Mouse (Mus musculus) spleen, postnatal 4 days (tissue): ENCODE measurements at regions not wholly inside any gene's neighbourhood (a gene's known extent, or its start where the extent isn't known, plus 50 kb on each side); places are given as distances from the start of the nearest gene placed in this dataset.
"Not testable (repeated sequence)": the region's sequence is repeated elsewhere in the genome, so short reads cannot be mapped to it uniquely, and the experiment has no call there.

Experiments
- DNase-seq, 2 experiments: peaks; one replicate each; pipeline ENCODE4 v3.0.0; 2022; ENCODE audit warnings: low spot score in 2 of 2

GRCm38 (mm10) chr2:17896036-17896435 lies 100.7 kb downstream of the H2al2a start:
- DNase-seq = no peak

- DNase-seq = not testable (repeated sequence)
These were observed 104.1 kb downstream of the H2al2a start for GRCm38 (mm10) chr2:17892661-17893060.

GRCm38 (mm10) chr2:17887699-17888098 lies 109.1 kb downstream of the H2al2a start:
- DNase-seq = no peak

GRCm38 (mm10) chr2:17882389-17882788 lies 114.4 kb downstream of the H2al2a start:
- no peak for DNase-seq

DNA sequence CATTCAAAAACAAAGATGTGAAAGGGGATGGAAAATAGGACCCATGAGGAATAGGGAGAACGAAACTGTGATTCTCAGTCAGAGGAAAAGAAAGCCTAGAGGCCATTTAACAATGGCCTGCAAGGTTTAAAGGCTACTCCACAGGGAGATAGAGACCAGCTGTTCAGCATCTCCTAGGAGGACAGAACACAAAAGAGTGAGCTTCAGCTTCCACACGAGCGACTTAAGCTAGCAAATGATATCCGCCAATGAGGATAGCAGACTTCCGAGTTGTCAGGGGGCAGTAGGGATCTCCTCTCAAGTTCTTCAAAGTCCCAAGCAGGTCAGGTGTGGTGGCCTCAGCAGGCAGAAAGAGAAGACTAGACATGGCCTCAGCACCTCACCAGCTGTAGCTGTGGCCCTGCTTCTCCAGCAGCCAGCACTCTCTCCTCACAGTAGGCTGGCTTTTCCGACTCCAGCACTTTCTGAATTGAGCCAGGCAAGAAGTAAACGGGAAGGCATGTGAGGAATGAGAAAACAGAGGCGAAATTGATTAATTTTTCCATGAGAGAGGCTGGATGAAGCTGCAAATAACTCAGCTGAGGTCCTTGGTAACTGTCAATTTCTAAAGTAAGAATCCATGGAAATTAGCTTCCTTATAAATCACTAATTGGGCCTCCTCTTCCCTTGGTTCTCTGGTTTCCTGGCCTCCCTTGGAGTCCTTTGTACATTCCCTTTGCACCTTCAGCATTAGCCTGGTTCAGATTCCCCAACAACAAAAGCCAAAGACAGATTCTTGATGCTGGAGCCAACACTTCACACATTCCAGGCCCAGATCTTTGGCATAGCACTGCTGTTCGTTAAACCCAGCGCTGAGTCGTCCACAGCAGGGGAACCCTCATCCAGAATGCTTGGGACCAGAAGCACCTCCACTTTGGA lies 115.7 kb downstream of the H2al2a start:
- no peak for DNase-seq

DNA sequence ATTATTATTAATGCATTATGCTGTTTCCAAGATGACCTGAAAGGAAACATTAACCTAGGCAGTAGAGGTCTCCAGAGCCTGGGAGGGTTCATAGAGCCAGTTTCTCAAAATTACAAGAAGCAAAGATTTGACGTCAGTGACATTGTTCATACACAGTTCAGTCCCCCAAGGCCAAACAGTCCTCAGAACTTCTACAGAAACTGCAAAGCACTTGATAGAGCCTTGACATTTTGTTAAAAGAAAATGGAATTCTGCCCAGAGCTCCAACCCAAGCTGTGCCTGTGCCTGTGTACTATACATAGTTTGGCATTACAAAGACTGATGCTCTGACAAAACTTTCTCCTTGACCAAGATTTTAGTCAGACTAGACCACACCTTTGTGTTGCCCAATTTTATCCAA lies 118.9 kb downstream of the H2al2a start:
- DNase-seq = no peak

DNA sequence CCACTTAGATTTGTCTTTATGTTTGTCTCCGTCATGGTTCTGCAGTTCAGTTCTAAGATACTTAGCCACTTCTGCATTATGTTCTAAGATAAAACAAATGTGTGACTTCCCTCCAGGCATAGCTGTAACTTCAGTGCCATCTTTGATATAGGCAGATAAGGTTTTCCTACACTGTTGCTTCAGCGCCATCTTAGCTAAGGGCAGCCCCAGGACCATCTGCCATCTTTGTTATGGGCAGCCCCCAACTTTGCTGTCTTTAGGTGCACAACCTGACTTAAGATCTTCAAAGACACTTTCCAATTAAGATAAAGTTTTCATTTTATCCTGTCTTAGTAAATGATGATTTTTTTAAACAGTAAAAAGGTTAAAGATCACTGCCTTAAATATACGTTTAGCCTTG lies 119.8 kb downstream of the H2al2a start:
- DNase-seq = no peak

- no peak for DNase-seq
These were observed 120.6 kb downstream of the H2al2a start for GRCm38 (mm10) chr2:17876155-17876554.

- no peak for DNase-seq
These were observed 126.2 kb downstream of the H2al2a start for GRCm38 (mm10) chr2:17870562-17870961.

GRCm38 (mm10) chr2:17868145-17868544 lies 128.6 kb downstream of the H2al2a start:
- DNase-seq = no peak

- DNase-seq = no peak
These were observed 129.4 kb downstream of the H2al2a start for GRCm38 (mm10) chr2:17867341-17867740.

GRCm38 (mm10) chr2:17861765-17862495 lies 130.7 kb upstream of the Nebl start:
- no peak for DNase-seq

DNA sequence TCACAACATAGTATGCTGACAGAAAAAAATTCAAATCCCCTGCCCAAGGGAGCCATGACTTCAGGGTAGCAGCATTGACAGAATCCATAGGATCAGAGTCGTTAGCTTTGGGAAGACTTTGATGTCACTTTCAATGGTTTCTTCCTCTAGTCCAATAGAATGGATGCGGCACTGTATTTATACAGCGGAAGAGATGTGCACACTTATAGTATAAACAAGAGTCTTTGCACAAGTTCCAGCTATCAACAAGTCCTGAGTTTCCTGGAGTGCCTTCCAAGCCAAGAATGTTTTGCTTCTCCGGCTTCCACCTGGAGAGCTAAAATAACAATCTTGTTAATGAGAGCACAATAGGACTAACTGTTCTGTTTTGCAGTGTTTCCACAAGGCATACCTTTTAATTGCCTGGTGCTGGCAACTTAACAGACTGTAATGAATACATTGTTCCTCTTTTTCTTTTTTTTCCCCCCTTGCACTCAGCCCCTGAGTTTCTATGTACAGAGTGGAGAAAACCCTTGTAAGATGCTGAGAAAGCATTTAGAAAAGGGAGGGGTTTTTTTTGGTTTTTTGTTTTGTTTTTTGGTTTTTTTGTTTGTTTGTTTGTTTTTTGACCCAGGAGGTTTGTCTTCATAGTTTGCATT lies 129.8 kb upstream of the Nebl start:
- DNase-seq = no peak

DNA sequence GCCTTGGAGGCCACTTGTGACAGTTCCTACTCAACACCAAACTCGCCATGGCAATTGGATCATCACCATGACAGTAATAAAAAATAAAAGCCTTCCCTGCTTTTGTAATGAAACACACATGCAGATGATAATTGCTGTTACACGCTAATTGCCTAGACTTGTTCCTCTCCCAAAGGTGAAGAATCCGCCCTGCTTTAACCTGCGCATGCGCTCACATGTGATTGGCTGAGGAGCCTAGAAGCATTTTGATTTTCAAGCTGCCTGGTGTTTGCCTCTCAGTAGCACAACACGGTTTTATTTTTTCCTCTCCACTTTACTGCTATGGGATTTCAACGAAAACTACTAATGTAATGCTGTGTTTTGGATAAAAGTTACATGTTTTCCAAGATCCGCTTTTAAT lies 128.0 kb upstream of the Nebl start:
- no peak for DNase-seq

- DNase-seq = no peak
These were observed 127.1 kb upstream of the Nebl start for GRCm38 (mm10) chr2:17858326-17858725.

DNA sequence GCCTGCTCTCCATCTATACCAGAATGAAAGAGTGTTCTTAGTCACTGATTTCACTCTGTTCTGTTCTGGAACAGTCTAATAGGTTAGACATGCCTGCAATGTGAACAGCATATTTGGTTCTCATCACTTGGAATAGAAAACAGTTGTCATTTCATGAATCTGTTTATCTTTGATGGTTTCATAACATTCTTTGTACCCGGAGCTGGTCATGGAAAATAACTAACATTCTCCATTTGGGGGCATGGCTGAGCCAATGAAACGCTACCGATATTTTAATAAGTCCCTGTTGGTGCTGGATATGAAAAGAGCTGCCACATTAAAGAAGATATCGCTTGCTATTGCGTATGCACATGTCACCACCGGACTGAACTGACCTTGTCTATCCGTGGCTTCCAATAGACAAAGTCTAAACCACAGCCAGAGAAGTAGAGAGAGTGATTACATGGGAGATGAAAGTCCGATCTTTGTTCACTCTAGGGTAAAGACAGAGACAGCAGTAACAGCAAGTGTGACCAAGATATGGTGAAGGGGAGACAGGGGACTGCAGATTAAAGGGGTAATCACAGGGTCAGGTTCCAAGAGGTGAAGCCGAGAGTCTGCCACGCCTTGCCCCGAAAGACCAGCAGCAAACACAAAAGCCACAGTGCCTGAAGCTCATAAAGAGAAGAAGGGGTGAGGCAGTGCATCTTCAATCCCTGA lies 124.5 kb upstream of the Nebl start:
- no peak for DNase-seq

GRCm38 (mm10) chr2:17854088-17854487 lies 122.8 kb upstream of the Nebl start:
- DNase-seq = no peak

- DNase-seq = no peak
These were observed 122.3 kb upstream of the Nebl start for GRCm38 (mm10) chr2:17853500-17854011.

- DNase-seq = no peak
These were observed 121.7 kb upstream of the Nebl start for GRCm38 (mm10) chr2:17852740-17853499.

DNA sequence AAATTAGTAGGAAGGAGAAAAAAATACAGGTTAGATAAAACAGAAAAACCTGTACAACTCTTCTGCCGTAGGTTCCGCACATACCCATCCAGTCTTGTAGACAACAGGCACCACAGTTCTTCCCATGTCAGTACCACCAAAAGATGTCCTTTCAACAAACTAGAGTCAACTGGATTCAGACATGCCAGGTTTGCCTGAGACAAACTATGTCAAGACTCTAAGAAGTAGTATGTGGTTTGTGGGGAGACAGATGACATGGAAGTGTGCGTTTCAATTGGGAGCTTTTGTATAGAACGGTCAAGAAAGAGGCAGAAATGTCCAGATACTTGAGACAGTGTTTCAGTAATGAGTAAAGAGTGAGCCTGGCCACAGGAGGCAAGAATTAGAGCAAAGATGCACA lies 119.5 kb upstream of the Nebl start:
- no peak for DNase-seq

GRCm38 (mm10) chr2:17849267-17849666 lies 118.0 kb upstream of the Nebl start:
- DNase-seq = no peak
